Mouse (Mus musculus) forebrain, embryonic 13.5 days (tissue): ENCODE measurements around the gene Smoc2. TPM values are rescaled to one million over a fixed set of nuclear protein-coding genes. Genes with fewer than 3 reads are reported as not detected.

Experiments used
- ATAC-seq: fragments of 200-750 bp; cut with Nextera tagmentation; 2 replicates; pipeline ENCODE4 v1.8.0; 2017
- H3K27ac ChIP-seq: fragments of 300-500 bp; sonication (generic); 2 replicates; pipeline ENCODE4 v1.5.1; 2015; ENCODE audit warnings: inconsistent platforms, mild to moderate bottlenecking, moderate library complexity
- H3K27me3 ChIP-seq: fragments of 300-500 bp; sonication (generic); 2 replicates; pipeline ENCODE4 v1.6.1; 2015; ENCODE audit warnings: mild to moderate bottlenecking, inconsistent platforms
- H3K36me3 ChIP-seq: fragments of 300-500 bp; sonication (generic); 2 replicates; pipeline ENCODE4 v1.6.1; 2015; ENCODE audit warnings: mild to moderate bottlenecking, inconsistent platforms; ENCODE audit not compliant: poor library complexity, severe bottlenecking
- H3K4me1 ChIP-seq: fragments of 300-500 bp; sonication (generic); 2 replicates; pipeline ENCODE4 v1.6.1; 2015; ENCODE audit warnings: inconsistent platforms
- H3K4me2 ChIP-seq: fragments of 300-500 bp; sonication (generic); 2 replicates; pipeline ENCODE4 v1.6.1; 2015; ENCODE audit warnings: inconsistent platforms, mild to moderate bottlenecking, moderate library complexity
- H3K4me3 ChIP-seq: fragments of 300-500 bp; sonication (generic); 2 replicates; pipeline ENCODE4 v1.5.1; 2015; ENCODE audit warnings: mild to moderate bottlenecking, inconsistent platforms
- H3K9ac ChIP-seq: fragments of 300-500 bp; sonication (generic); 2 replicates; pipeline ENCODE4 v1.6.1; 2015; ENCODE audit warnings: mild to moderate bottlenecking, inconsistent platforms
- H3K9me3 ChIP-seq: fragments of 300-500 bp; sonication (generic); replicated peaks from 2 replicates; pipeline ENCODE4 v1.6.1; 2016; ENCODE audit warnings: inconsistent platforms
- WGBS: fragments of 180-500 bp; shearing (Covaris S2); methylation state at CpG from one replicate; pipeline ENCODE4 v1.1.7; 2015; 5-methylcytosine and 5-hydroxymethylcytosine counted together
- polyA plus RNA-seq: library from polyadenylated mRNA; unstranded; fragments of >200 nt; fragmentation: Nextera tagmentation; extraction: Ambion mirVana; gene quantifications from 2 replicates; pipeline ENCODE4 v1.2.1, GENCODE M21; 2015

The Smoc2 gene
- polyA plus RNA-seq, 1 experiment from 2014 or later: 0.66 TPM

DNA sequence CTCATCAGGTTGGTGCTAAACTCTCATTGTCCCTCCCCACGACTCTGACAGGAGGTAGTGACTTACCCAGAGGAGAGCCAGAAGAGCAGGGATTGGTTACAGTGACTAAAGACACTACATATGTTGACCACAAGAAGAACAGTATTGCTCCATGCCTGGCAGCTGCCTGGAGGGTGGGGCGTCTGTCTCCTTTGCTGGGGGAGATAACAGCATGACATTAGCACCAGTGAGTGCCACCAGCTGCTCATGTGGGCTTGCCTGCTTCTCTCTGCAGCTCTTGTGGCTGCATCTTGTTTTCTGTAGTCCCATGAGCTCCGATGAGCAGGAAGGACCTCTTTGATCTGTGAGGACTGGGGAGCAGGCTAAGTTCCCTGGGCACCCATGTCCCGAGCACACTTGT lies 29.7 kb upstream of the Smoc2 start:
- ATAC-seq: no peak
- no peak overlapping the region for H3K4me2 ChIP-seq
- no peaks in the 10 kb centered on the region for H3K9me3 ChIP-seq
- 74% methylated on average over 4 of the region's 4 CpGs for WGBS
- H3K27me3 ChIP-seq: no peaks in the 10 kb centered on the region
- no peaks in the 10 kb centered on the region for H3K36me3 ChIP-seq
- H3K9ac ChIP-seq: no peak overlapping the region
- H3K4me3 ChIP-seq: no peak overlapping the region
- no peaks in the 10 kb centered on the region for H3K4me1 ChIP-seq
- H3K27ac ChIP-seq: no peak overlapping the region

GRCm38 (mm10) chr17:14250401-14250800 lies 28.9 kb upstream of the Smoc2 start:
- WGBS: 87% methylated on average over 8 of the region's 8 CpGs
- Histone ChIP-seq H3K9me3 (no peaks in the 10 kb centered on the region), H3K4me2 (no peak overlapping the region), H3K4me1 (no peaks in the 10 kb centered on the region), H3K27ac (no peak overlapping the region), H3K9ac (no peak overlapping the region), H3K27me3 (no peaks in the 10 kb centered on the region), H3K36me3 (no peaks in the 10 kb centered on the region), H3K4me3 (no peak overlapping the region)
- ATAC-seq: no peak

GRCm38 (mm10) chr17:14252456-14252855 lies 26.9 kb upstream of the Smoc2 start:
- H3K4me1 ChIP-seq: no peaks in the 10 kb centered on the region
- no peak overlapping the region for H3K9ac ChIP-seq
- H3K27me3 ChIP-seq: no peaks in the 10 kb centered on the region
- H3K4me2 ChIP-seq: no peak overlapping the region
- no peak overlapping the region for H3K27ac ChIP-seq
- WGBS: 75% methylated on average over 7 of the region's 7 CpGs
- H3K9me3 ChIP-seq: no peaks in the 10 kb centered on the region
- no peaks in the 10 kb centered on the region for H3K36me3 ChIP-seq
- no peak for ATAC-seq
- no peak overlapping the region for H3K4me3 ChIP-seq

GRCm38 (mm10) chr17:14254616-14255015 lies 24.7 kb upstream of the Smoc2 start:
- Histone ChIP-seq H3K4me3 (no peak overlapping the region), H3K9me3 (no peaks in the 10 kb centered on the region), H3K9ac (no peak overlapping the region), H3K36me3 (no peaks in the 10 kb centered on the region), H3K4me2 (no peak overlapping the region), H3K27ac (no peak overlapping the region), H3K4me1 (no peaks in the 10 kb centered on the region), H3K27me3 (no peaks in the 10 kb centered on the region)
- no peak for ATAC-seq
- 91% methylated on average over 5 of the region's 5 CpGs for WGBS

- Histone ChIP-seq H3K4me2 (no peak overlapping the region), H3K36me3 (no peaks in the 10 kb centered on the region), H3K9ac (no peak overlapping the region), H3K27me3 (no peaks in the 10 kb centered on the region), H3K4me3 (no peak overlapping the region), H3K4me1 (no peaks in the 10 kb centered on the region), H3K9me3 (no peaks in the 10 kb centered on the region), H3K27ac (no peak overlapping the region)
- 87% methylated on average over 7 of the region's 7 CpGs for WGBS
- ATAC-seq: no peak
Measured at GRCm38 (mm10) chr17:14257799-14258520, 21.3 kb upstream of the Smoc2 start.

DNA sequence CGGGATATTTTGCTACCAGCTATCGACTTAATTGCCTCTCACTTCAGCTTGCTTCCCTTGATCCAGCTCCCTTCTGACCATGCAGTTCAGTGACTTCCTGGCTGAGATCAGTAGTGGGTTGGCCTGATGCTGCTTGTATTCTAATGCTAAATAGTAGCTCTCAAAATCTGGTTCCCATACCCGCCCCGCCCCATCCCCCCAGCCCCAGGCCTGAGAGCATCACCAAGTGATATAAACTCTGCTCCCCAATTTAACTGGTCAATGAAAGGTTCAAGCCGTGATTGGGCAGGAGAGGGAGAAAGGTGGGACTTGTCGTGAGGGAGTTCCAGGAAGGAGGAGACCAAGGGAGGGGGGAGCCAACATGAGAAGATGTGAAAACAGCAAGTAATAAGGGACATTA lies 20.4 kb upstream of the Smoc2 start:
- Histone ChIP-seq H3K27ac (no peak overlapping the region), H3K4me3 (no peak overlapping the region), H3K27me3 (no peaks in the 10 kb centered on the region), H3K36me3 (no peaks in the 10 kb centered on the region), H3K4me2 (no peak overlapping the region), H3K4me1 (0 out of 2 replicates have a peak, but pooled peaks cover 3% of the 10 kb centered on the region), H3K9me3 (no peaks in the 10 kb centered on the region), H3K9ac (no peak overlapping the region)
- ATAC-seq: no peak
- WGBS: 35% methylated on average over 6 of the region's 6 CpGs

- ATAC-seq: no peak
- 85% methylated on average over 3 of the region's 3 CpGs for WGBS
- Histone ChIP-seq H3K27ac (no peak overlapping the region), H3K4me1 (0 out of 2 replicates have a peak, but pooled peaks cover 3% of the 10 kb centered on the region), H3K9me3 (no peaks in the 10 kb centered on the region), H3K27me3 (no peaks in the 10 kb centered on the region), H3K4me3 (no peak overlapping the region), H3K9ac (no peak overlapping the region), H3K36me3 (no peaks in the 10 kb centered on the region), H3K4me2 (no peak overlapping the region)
Measured at GRCm38 (mm10) chr17:14260966-14261365, 18.3 kb upstream of the Smoc2 start.

- Histone ChIP-seq H3K4me1 (0 out of 2 replicates have a peak, but pooled peaks cover 3% of the 10 kb centered on the region), H3K4me3 (no peak overlapping the region), H3K36me3 (no peaks in the 10 kb centered on the region), H3K4me2 (no peak overlapping the region), H3K27me3 (no peaks in the 10 kb centered on the region), H3K9ac (no peak overlapping the region), H3K27ac (no peak overlapping the region), H3K9me3 (no peaks in the 10 kb centered on the region)
- no peak for ATAC-seq
- 89% methylated on average over 10 of the region's 10 CpGs for WGBS
Measured at GRCm38 (mm10) chr17:14262217-14262616, 17.1 kb upstream of the Smoc2 start.

DNA sequence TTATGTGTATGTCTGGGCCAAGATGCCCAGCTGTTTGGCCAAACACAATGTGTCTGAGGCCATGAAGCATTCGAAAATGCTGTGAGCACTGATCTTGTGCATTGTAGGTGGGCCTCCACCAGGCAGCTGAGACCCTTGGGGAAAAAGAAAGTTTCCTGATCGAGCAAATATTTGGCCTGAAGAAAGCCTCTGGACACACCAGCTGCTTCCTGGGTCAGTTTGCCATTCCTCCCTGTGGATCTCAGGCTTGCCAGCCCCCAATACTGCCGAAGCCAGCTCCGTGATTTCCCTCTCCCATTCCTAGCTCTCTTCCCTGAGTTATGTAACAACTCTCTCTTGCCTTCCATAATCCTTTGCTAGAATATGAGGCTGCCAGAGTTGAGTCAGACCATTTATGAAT lies 11.3 kb upstream of the Smoc2 start:
- Histone ChIP-seq H3K4me3 (no peak overlapping the region), H3K4me1 (0 out of 2 replicates have a peak, but pooled peaks cover 3% of the 10 kb centered on the region), H3K4me2 (no peak overlapping the region), H3K27ac (no peak overlapping the region), H3K36me3 (no peaks in the 10 kb centered on the region), H3K27me3 (no peaks in the 10 kb centered on the region), H3K9me3 (no peaks in the 10 kb centered on the region), H3K9ac (no peak overlapping the region)
- 82% methylated on average over 4 of the region's 4 CpGs for WGBS
- ATAC-seq: no peak

DNA sequence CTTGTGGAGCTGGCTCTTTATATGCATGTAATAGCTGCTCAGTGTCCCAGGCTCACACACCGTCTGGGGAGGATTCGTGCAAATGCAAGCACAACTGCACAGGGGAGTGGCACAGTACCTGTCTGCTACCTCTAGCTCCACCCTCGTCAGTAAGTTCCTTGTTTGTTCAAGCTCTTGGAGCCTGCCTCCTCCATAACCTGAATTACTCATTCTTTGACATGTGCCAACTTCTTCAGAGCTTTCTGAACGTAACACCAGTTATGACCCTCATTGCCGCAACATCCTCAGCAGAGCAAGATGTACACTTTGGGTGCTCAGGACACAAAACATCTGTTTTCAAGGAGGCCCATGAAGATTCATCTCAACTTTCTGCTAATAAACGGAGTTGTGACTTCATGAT lies 5.9 kb upstream of the Smoc2 start:
- 88% methylated on average over 6 of the region's 6 CpGs for WGBS
- Histone ChIP-seq H3K4me3 (no peak overlapping the region), H3K36me3 (no peaks in the 10 kb centered on the region)

GRCm38 (mm10) chr17:14277310-14277709 lies 2.0 kb upstream of the Smoc2 start:
- H3K4me1 ChIP-seq: peaks cover 17% of the 10 kb centered on the region
- H3K4me2 ChIP-seq: no peak overlapping the region
- no peaks in the 10 kb centered on the region for H3K9me3 ChIP-seq
- H3K36me3 ChIP-seq: no peaks in the 10 kb centered on the region
- peaks cover 54% of the 10 kb centered on the region for H3K27me3 ChIP-seq
- no peak overlapping the region for H3K4me3 ChIP-seq
- no peak overlapping the region for H3K9ac ChIP-seq
- H3K27ac ChIP-seq: no peak overlapping the region
- WGBS: 89% methylated on average over 7 of the region's 7 CpGs
- no peak for ATAC-seq

More for the DNA sequence above, 5.9 kb upstream of the Smoc2 start:
- Histone ChIP-seq H3K4me1 (no peaks in the 10 kb centered on the region), H3K4me2 (no peak overlapping the region), H3K9me3 (no peaks in the 10 kb centered on the region), H3K27ac (no peak overlapping the region), H3K9ac (no peak overlapping the region), H3K27me3 (peaks cover 15% of the 10 kb centered on the region)
- no peak for ATAC-seq

DNA sequence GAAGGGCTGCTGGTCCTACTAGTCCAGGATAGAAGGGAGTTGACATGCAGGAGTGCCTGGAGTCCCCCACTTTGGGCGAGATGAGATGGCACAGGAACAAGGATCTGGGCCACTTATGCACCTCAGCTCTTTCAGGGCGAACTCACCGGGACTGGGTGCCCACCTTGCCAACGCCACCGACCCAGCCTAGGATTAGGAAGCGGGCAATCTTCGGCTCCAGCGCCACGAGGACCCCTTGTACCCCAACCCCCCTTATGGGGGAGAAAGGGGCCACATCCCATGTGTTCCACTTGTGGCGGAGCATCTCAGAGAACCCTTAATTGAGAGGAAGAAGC lies 627 bp downstream of the Smoc2 start:
- H3K27ac ChIP-seq: no peak overlapping the region
- H3K27me3 ChIP-seq: peaks cover 69% of the 10 kb centered on the region
- ATAC-seq: no peak
- WGBS: 2% methylated on average over 10 of the region's 10 CpGs
- no peak overlapping the region for H3K9ac ChIP-seq
- H3K36me3 ChIP-seq: no peaks in the 10 kb centered on the region
- H3K4me1 ChIP-seq: peaks cover 17% of the 10 kb centered on the region
- H3K9me3 ChIP-seq: no peaks in the 10 kb centered on the region
- H3K4me3 ChIP-seq: peak overlapping the region; percentile 42
- peak overlapping the region; percentile 75 for H3K4me2 ChIP-seq

DNA sequence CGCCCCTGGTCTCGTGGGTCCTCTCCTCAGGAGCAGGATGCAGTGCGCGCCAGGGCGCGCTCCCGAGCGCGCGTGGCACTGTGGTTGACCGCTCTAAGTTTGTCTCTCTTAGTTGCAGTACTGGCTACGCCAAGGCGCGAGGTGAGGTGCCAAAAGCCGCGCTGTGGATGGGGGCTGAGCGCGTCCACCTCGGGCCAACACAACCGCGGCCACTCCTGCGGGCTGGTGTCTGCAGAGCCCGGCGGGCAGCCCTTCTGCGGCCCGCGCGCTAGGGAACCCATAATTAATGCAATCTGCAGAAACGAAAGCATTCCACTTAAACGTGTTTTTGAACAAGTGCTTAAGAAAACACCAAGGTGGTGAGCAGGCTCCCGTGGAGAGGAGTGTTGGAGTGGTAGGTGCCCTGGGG lies 1.1 kb downstream of the Smoc2 start:
- Histone ChIP-seq H3K27me3 (peaks cover 69% of the 10 kb centered on the region), H3K4me2 (peak overlapping the region; percentile 75), H3K4me1 (peaks cover 17% of the 10 kb centered on the region), H3K9ac (no peak overlapping the region), H3K36me3 (no peaks in the 10 kb centered on the region), H3K27ac (no peak overlapping the region), H3K4me3 (peak overlapping the region; percentile 42), H3K9me3 (no peaks in the 10 kb centered on the region)
- WGBS: under 1% methylated on average over 31 of the region's 31 CpGs
- ATAC-seq: no peak
